In the genomic region with DNA sequence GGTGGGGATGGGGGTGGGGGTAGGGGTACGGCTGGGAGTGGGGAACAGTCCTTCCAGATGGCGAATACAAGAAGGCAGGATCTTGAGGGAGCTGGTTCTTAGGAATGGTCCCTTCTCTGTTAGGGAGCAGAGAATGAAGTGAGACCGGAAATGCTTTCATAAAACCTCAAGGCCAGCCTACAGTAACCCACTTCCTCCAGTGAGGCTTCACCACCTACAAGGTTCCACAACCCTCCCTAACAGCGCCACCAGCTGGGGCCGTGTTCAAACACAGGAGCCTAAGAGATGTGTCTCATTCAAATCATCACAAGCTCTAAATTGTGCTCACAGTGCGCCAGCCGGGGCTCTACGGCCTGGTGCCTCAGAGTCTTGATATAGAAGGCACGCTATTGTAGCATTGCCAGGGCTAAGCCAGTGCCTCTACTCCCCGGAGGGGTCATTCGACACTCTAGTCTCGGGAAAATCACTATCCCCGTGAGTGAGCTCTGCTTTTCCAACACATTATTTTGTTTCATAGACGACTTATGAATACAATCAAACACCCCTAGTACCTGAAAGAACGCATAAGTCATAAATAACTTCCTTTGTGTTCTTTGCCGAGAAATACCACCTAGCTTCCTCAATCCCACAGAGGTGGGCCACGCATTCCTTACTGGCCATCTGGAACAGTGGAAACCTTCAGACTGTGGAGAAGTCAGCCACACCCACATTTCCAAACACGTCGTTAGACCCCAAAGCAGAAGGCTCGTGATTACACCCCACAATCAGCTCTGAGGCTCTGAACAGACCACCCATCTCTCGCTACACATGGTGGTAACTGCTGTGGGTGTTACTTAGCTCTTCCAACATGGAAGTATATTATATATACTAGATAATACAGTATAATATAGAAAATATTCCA, we compare ENCODE assay signal across 7 mouse cellular contexts.
DNase-seq lines count a peak whose midpoint lies in the region; ATAC-seq lines count a peak whose summit lies in the region.

No protein-coding gene starts in this region.

- DNase-seq in R1 (ENCODE audit: low read depth, low spot score), result peak; percentile 85
- peak; percentile 67 for DNase-seq in embryo, embryonic 10.5 days (ENCODE audit: low spot score)
- DNase-seq in gastrocnemius, postnatal 36 days, result peak; percentile 82 to 87
- peak; percentile 78 for DNase-seq in intestine, embryonic 14.5 days (ENCODE audit: low spot score)
- DNase-seq in left cerebral cortex, postnatal 10 days (ENCODE audit: extremely low spot score in 1 of 2, low spot score in 2 of 2), result peak; percentile 36 to 88
- DNase-seq in spleen, postnatal 10 days (ENCODE audit: low spot score in 2 of 2), result peak; percentile 68 to 91

- intact Hi-C loops in gastrocnemius, postnatal 36 days (cut with DNase I), result loop anchor here (2.0 to 5.0 kb wide), 2 partner anchors 297 to 324 kb away; no protein-coding TSS in a partner anchor
- intact Hi-C loops in left cerebral cortex, postnatal 10 days (cut with DNase I), result loop anchor here (10.0 kb wide), 1 partner anchor 290 kb away; no protein-coding TSS in a partner anchor

- H3K27me3 ChIP-seq in intestine, embryonic 14.5 days (replicated peaks; ENCODE audit: control insufficient read depth, insufficient read depth, low read length), result no peaks in the 10 kb centered on the region
- H3K27me3 ChIP-seq in megakaryocyte, embryonic 14.5 days (replicated peaks), result peaks cover 3% of the 10 kb centered on the region

- H3K4me1 ChIP-seq in intestine, embryonic 14.5 days (replicated peaks; ENCODE audit: control insufficient read depth, insufficient read depth, low read length), result peaks cover 19% of the 10 kb centered on the region
- peaks cover 40% of the 10 kb centered on the region for H3K4me1 ChIP-seq in megakaryocyte, embryonic 14.5 days

- no peaks in the 10 kb centered on the region for H3K9me3 ChIP-seq in intestine, embryonic 14.5 days (ENCODE audit: control insufficient read depth, low read length)
- peaks cover 3% of the 10 kb centered on the region; the same call in 1 of the 2 replicates for H3K9me3 ChIP-seq in megakaryocyte, embryonic 14.5 days

- H3K9ac ChIP-seq in intestine, embryonic 14.5 days (ENCODE audit: low read length), result no peak overlapping the region

- H3K4me3 ChIP-seq in intestine, embryonic 14.5 days (ENCODE audit: low read depth, low read length), result no peak overlapping the region
- peak overlapping the region; percentile 86 for H3K4me3 ChIP-seq in megakaryocyte, embryonic 14.5 days (replicated peaks)

- peak; percentile 36; the same call in 1 of the 2 replicates for ATAC-seq in intestine, embryonic 14.5 days (replicated peaks; ENCODE audit: low FRiP score, low TSS enrichment, low read depth)

- peak overlapping the region; percentile 88 for H3K27ac ChIP-seq in intestine, embryonic 14.5 days (ENCODE audit: low read depth)

- WGBS in intestine, embryonic 14.5 days, result 52% methylated on average over 21 of the region's 21 CpGs

- peak overlapping the region; percentile 51 for H3K4me2 ChIP-seq in intestine, embryonic 14.5 days (ENCODE audit: low read length)

- no peaks in the 10 kb centered on the region for H3K36me3 ChIP-seq in intestine, embryonic 14.5 days (ENCODE audit: control insufficient read depth, insufficient read depth, low read length)
- H3K36me3 ChIP-seq in megakaryocyte, embryonic 14.5 days (replicated peaks; ENCODE audit: low read length), result no peaks in the 10 kb centered on the region
